Mouse (Mus musculus) right cerebral cortex, postnatal 36 days (tissue): ENCODE results near the gene Gm45021.

Source experiments
- DNase-seq, 2 experiments: peaks; one replicate each; pipeline ENCODE4 v3.0.0; 2022; ENCODE audit warnings: low spot score in 2 of 2, mixed read lengths in 1 of 2

The Gm45021 gene

DNA sequence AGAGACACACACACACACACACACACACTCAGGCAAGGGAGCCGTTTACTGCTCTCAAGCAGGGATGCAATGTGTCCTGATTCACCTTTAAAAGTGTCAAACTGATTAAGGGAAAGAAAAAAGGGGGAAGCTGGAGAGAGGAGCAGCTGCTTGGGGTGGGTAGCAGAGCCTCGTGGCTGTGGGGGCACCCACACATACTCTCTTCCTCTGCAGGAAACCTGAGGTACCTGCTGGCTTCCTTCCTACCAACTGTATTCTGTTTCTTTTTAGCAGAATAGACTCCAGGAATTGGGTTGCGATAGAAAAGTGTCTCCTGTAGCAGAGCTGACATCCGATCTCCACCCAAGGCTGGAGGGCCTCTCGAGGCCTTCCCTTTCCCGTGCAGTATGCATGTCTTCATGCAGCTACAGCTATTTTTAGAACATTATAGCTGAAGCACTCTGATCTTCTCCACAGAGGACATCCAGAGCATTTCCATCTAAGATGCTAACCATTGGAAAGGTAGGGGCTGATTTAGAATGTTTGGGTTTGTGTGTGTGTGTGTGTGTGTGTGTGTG lies at the start of gene Gm45021:
Gene Gm45021 (plus strand): TSS at position 417 of the 557 bp plus-strand sequence.
- no peak for DNase-seq

DNA sequence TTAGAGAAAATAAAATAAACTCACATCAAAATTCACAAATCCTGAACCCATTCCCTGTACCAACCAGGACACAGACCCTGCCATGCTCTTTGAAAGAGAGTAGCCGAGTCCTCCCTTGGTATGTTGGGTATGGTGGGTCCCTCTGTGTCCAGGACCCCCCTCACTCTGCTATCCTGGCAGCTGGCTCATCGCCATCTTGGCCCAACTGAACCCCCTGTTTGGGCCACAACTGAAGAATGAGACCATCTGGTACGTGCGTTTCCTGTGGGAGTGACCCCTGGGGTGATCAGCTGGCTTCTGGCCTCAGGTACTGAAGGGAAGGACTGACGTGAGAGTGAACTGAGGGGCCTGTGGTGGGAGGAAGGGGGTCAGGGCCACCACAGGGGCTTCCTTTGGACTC lies 49.5 kb upstream of the Gm45021 start:
- no peak for DNase-seq

DNA sequence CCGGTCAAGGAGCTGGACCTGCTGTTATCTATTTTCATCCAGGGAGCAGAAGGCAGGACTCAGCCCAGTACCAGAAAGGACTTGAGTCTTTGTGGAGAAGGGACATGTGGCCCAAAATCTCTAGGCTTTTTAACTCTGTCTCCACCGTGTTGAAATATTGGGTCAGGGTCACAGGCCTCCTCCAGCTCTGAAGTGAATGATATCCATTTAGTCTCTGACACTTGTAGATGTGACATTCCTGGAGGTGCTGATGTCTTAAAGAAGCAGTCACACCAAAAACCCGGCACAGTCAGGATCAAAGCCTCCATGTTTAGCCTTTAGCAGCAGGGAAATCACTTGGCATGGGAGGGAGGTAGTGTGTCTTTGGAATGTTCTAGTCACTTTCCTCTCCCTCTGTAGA lies 48.7 kb upstream of the Gm45021 start:
- no peak for DNase-seq

DNA sequence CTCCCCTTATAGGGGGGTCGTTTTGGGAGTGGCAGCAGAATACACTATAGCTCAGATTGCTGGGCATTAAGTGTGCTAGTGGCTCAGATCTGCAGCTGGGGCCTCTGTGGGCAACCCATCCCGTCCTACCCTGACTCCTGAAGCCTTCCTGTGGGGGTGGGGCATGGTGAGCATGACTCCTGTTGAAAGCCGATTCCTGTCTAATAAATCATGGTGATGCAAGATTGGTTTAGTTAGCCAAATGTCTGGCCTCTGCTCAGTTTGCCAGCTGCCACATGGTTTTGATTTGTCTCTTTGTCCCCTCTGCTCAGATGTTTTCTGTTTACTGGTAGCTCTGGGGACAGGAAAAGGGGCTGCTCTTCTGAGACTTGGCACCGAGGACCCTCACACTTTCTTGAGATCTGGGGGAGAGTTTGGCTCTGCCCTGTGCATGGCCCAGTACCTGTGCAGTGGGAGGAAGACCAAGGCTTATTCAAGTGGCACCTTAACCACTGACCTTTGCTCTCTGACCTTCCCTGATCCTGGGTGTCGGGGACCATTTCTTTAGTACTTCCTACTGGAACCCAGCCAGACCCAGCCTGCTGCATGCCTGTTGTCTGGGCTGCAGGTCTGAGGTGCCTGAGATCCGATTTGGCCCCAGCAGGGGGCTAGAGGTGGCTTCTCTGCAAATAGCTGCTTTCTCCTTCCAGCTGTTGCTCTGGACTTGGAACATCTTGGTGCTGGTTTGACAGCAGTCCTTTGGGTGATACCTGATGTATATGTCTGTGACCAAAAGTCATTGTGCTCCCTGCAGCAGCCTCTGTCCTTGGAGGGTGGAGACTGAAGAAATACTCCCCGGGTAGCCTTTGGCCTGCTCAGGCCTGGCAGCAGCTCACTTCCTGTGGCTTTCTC lies 47.6 kb upstream of the Gm45021 start:
- DNase-seq: no peak

DNA sequence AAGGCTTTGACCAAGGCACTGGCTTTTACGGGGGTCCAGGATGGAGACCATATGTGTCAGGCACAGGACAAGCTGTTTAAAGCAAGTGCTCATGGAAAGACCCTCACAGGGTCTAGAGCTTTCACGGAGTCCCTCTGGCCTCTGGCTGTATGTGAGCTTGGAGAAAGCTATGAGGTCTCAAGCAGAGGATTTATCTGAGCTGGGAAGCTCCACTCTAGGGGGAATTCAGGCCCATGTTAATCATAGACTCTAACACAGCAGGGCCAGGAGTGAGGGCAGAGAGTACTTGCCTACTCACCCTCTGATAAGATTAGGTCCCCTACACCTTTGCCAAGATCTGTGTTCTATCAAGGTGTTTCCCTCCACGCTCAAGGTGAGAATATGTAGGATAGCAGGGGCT lies 46.8 kb upstream of the Gm45021 start:
- DNase-seq: no peak

DNA sequence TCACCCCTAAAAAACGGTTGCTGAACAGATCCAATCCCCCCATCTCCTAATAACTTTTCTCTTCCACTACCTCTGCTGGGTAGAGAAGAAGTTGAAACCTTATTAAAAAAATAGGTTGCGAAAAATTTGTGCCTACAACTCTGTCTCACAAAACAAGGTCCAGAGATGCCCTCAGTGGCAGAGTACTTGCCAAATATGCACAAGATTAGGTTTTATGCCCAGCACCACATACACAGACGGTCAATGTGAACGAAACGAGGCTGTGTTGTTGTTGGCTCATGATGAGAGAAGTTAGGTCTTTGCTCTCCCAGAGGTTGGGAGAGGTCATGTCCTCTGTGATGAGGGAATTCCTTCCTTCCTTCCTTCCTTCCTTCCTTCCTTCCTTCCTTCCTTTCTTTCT lies 44.2 kb upstream of the Gm45021 start:
- no peak for DNase-seq

DNA sequence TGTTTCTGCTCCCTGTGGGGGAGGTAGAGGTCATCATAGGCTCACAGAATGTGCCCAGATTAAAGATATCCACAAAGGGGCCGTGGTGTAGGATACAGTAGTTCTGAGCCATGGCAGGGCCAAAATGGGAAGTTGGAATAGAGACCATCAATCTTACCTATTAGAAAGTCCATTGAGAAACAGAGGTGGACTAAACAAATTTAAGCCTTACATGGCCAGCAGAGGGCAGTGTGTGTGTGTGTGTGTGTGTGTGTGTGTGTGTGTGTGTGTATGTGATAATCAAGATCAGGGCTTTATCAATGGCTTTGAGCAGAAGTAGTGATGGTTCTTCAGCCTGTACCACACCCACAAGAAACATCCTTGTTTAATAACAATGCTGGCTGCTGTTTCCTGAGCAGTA lies 43.1 kb upstream of the Gm45021 start:
- no peak for DNase-seq

DNA sequence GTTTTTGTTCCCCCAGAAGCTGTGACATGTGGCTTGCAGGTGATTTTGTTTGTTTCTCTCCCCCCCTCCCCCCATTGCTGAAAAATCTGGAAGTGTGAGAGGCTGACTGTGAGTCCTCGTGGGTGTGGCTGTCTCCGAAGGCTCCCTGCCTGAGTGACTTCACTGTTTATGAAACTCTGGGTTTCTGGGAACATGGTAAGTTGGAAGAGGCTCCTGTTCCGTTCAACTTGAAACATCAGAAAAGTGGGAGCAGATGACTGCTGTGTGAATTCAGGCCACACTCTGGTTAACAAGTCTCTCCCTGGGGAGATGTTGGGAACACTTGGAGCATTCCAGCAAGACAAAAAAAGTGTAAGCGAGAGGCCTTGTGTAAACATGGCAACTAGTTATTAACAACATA lies 42.6 kb upstream of the Gm45021 start:
- DNase-seq: no peak

DNA sequence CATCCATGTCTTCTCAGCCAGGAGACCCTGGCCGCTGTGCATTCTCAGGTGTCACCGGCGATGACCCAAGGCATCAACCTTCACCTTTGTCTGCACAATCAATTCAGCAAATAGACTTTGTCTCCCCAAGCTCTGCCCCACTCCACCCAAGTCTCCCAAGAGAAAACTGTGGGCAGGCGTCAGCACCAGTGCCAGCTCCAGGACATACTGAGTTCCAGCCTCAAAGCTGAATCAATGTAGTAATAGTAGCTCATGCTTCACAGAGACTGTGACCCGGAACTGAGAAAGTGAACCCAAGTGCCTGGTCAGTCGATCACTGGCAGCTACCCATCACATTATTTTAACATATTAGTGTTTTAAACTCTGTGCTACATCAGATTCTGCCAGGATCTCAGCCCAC lies 41.1 kb upstream of the Gm45021 start:
- no peak for DNase-seq

DNA sequence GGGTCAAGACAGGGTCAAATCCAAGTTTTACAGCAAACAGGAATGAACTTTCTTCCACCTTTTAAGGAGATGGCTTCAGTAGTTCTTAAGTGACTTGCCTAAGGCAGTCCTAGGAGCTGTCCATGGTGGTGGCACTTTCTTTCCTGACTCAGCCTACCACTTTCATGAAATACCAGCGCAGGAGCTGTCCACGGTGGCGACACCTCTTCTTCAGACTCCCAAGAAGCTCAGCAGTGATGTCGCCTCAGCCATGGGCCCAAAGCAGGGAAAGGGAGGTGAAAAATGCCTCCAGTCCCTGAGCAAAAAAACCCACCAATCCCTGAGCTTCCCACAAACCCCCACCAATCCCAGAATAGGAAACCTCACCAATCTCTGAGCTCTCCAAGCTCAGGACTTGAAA lies 36.5 kb upstream of the Gm45021 start:
- no peak for DNase-seq

DNA sequence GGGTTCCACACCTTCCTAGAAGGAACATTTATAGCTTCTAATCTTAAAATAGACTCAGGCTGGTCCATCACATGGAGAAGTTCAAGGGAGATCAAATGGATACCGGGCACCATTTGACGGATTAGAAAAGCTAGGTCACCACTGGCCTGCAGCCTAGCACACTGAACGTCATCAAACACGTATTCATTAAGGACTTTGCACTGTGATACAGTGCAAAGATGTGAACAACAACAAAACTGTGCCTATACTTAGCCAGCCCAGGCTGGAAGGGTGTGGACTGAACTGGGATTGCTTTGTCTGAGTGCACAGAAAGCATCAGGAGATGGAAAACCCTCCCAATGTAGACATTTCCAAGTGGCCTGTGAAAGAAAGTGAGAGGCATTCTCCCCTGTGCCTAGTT lies 35.6 kb upstream of the Gm45021 start:
- DNase-seq: no peak

DNA sequence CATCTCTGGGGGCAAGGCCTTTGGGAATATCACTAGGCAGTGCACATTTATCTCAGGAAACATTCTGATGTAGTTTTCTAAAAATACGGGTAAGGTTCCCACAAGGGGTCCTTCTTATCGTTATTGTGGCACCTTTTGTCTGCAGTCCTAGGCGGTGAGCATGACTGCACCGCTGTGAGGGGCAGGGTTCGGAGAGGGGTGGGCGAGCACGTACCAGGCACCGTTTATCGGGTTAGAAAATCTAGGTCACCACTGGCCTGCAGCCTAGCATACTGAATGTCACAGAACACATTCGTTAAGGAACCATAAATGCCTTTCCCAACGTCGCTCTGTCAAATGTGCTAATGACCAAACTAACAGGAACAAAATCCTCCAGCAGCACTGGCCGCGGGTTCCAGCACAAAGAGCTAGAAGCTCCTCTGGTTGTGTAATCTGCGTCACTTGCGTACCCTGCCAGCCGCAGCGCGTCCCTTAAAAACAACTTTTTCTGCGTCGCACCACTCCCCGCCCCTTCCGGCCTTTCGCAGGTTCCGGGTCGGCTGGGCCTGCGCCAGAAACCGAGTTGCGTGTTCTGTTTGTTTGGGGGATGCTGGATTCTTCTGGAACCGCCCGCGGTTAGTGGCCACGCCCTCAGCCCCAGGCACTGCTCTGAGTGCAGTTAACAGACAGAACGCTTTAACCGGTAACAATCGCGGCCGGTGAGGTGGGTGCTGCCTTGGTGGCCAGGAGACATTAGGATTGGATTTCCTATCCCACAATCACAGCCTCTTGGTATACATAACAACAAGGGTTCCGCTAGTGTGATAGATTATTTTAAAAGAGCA lies 34.9 kb upstream of the Gm45021 start, which contains the start of gene Lrrc61:
Gene Lrrc61 (plus strand): TSS at position 517 of the 824 bp plus-strand sequence.
- peak; percentile 97 for DNase-seq

DNA sequence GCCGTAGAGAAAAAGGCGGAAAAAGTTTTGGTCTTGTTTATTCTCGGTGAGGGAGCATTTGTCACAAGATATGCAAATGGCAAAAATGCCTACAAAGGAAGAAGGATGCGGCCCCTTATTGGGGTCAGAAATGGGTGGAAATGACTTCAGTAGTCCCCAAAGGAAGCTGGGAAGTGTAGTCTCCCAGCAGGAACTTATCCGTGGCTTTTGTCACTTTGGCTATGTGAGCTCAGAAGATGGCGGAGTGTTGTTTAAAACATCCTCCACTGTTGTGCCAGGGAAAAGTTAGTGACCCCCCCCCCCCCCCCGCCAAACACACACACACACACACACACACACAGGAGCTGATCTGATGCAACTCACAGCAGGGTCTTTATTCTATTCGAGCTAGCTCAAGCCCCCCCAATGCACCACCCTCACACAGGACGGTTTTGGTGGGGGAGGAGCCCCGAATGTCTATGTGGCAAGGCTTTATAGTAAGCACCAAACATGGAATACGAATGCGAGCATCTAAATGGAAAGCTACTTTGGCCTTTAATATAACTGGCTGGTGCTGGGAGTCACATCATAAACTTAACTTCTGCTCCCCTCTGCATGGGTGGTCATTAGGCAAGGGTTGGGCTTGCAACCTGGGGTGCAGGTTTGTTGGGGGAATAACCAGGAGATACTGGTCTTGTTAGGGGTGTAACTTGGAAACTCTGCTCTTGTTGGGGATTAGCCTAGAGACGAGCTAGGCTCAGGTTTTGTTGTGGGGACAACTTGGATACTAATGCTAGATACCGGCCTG lies 34.1 kb upstream of the Gm45021 start:
- DNase-seq: peak; percentile 48 to 78

DNA sequence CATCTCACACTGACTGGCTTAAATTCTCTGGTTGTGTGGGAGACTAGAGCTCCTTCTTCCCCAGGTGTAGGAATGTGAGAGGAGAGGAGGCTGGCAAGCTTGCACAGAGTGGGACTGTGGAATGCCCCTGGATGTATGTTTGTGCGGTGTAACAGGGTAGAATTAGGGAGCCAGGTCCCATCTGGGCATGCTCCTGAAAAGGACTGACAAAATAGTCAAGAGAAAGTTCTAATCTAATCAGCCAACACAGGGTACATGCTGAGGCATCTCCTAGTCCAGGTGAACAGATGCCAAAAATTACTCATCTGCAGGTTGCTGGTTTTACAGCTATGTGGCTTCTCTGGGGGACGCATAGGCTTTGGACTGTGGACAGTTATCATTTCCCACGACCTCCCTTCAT lies 33.5 kb upstream of the Gm45021 start:
- no peak for DNase-seq

DNA sequence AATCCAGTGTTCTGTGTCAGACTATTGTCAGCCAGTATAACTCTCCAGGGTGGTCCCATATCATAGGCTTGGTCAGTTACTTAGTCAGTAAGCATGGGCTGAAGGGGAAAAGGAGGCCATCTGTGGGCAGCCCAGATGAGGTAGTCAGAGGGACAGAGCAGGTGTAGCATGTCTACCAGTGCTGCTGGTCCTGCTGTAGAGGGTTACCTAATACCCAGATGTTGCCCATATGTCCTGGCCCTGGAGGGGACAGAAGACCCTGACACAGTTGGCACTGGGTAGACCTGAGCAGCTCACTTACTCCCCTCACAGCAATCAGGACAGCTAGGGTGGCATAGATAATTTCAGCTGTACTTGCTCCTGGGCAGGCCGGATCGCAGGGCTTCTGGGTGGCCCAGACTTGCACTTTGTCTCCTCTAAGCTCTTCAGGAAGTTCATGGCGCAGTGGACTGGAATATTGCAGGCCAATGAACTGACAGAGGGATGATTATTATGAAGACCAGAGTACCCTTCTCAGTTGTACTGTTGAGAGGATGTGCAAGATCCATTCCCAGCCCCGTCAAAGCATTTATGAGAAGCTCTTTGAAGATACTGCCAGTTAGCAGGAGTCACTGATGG lies 23.6 kb upstream of the Gm45021 start:
- no peak for DNase-seq

DNA sequence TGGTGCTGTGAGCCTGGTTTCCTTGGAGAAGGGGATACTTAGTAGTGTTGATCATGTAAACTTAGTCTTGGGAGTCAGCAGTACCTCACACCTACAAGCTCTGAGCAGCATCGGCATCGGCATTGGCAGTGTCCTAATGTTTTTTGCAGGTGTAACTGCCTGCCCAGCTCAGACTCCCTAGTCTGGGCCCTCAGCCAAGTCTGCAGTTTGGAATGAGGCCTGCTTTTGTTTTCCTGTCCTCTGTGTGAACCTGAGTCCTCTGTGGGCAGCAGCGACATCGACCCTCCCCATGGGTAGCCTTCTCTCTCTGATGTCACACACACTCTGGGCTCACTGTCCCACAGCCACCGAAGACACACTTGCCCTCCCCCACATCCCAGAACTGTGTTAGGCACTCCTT lies 23.1 kb upstream of the Gm45021 start:
- no peak for DNase-seq

DNA sequence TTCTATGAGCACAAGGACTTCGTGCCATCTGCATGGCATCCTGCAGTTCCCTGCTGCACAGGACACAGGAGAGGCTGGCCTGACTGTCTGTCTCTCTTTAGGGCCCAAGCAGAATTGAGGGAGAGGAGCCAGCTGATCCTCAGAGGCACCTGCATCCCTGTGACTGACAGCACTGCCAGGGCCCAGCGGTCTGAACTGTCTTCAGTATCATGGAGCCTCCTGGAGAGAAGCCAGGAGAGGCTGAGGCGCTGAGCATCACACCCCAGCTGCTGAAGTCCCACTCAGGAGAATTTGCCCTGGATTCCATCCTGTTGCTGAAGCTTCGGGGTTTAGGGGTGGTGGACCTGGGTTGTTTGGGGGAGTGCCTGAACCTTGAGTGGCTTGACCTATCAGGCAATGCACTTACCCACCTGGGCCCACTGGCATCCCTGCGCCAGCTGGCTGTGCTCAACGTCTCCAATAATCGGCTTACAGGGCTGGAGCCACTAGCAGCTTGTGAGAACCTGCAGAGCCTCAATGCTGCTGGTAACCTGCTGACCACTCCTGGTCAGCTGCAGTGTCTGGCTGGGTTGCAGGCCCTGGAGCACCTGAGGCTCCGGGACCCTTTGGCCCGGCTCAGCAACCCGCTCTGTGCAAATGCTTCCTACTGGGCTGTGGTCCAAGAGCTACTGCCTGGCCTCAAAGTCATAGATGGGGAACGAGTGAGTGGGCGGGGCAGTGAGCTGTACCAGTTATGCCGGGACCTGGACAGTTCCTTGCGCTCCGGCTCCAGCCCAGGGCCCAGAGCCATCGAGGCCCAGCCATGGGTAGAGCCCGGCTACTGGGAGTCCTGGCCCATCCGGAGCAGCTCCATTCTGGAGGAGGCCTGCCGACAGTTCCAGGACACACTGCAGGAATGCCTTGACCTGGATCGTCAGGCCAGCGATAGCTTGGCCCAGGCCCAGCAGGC lies 21.1 kb upstream of the Gm45021 start:
- no peak for DNase-seq

DNA sequence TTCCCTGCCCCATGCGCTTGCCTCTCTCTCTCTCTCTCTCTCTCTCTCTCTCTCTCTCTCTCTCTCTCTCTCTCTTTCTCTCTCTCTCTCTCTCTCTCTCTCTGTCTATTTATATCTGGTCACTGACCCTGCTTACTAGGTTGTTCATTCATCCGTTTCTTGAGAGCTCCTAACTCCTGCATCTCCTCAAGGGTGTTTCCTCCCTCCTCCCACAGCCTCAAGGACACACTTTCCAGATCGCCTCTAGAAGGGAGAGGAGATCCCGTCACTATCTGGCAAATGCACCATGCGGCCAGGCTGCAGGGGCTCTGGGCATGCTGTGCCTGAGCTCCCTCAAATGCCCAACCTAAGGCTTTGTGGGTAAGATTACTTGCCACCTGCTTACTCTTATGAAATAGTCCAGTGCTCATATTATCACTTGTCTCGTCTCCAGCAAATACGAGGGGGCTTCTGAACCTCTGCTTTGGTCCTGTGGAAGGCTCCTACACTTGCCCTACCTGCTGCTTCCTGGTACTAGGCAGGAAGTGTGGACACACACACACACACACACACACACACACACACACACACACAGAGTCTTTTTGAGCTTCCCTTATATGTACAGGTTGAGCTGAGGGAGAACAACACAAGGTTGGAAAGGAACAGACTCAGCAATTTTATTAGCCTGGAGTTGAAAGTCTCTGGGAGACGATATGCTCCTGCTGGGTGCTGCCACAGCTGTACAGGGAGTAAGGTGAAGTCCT lies 20.2 kb upstream of the Gm45021 start:
- DNase-seq: no peak

DNA sequence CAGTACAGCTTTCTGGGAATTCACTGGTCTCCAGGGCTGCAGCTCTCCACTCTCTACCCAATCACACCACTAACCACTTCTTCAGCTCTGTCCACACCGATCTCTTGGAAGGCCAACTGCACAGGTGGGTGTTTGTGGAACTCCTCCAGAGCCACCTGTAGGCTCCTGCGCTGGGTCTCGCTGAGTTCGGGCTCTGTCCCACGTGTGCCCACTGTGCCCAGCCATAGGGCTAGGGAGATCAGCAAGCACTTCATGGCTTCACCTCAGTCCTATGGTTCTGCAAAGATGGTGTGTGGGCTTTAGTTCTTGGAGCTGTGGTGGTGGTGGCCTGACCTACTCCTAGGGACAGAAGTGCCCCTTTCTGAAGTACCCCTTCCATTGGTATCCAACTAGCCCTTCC lies 17.4 kb upstream of the Gm45021 start:
- DNase-seq: no peak
